Mouse (Mus musculus) liver, embryonic 11.5 days (tissue): ENCODE results near the gene Mrps14. TPM values are rescaled to one million over a fixed set of nuclear protein-coding genes. Genes with fewer than 3 reads are reported as not detected.

Source experiments
- ATAC-seq: fragments of 200-750 bp; cut with Nextera tagmentation; replicated peaks from 2 replicates; pipeline ENCODE4 v1.8.0; 2017; ENCODE audit warnings: moderate number of reproducible peaks, mild to moderate bottlenecking, moderate TSS enrichment, moderate library complexity; ENCODE audit not compliant: low FRiP score
- DNase-seq: peaks from one replicate; pipeline ENCODE4 v3.0.0-alpha.2; 2017; ENCODE audit warnings: low spot score
- H3K27ac ChIP-seq: fragments of 300-500 bp; sonication (generic); 2 replicates; pipeline ENCODE4 v1.5.1; 2014; ENCODE audit warnings: mild to moderate bottlenecking, low read depth, low read length, control low read depth
- H3K27me3 ChIP-seq: fragments of 300-500 bp; sonication (generic); replicated peaks from 2 replicates; pipeline ENCODE4 v1.6.1; 2014; ENCODE audit warnings: low read length, mixed read lengths; ENCODE audit not compliant: control insufficient read depth, insufficient read depth
- H3K36me3 ChIP-seq: fragments of 300-500 bp; sonication (generic); 2 replicates; pipeline ENCODE4 v1.6.1; 2014; ENCODE audit warnings: mild to moderate bottlenecking, low read length, moderate library complexity, mixed read lengths; ENCODE audit not compliant: control insufficient read depth, insufficient read depth
- H3K4me1 ChIP-seq: fragments of 300-500 bp; sonication (generic); replicated peaks from 2 replicates; pipeline ENCODE4 v1.6.1; 2014; ENCODE audit warnings: low read length, mixed read lengths; ENCODE audit not compliant: control insufficient read depth, insufficient read depth
- H3K4me2 ChIP-seq: fragments of 300-500 bp; sonication (generic); 2 replicates; pipeline ENCODE4 v1.6.1; 2014; ENCODE audit warnings: mild to moderate bottlenecking, control low read depth, moderate library complexity
- H3K4me3 ChIP-seq: fragments of 300-500 bp; sonication (generic); 2 replicates; pipeline ENCODE4 v1.5.1; 2014; ENCODE audit warnings: low read depth, low read length, control low read depth
- H3K9ac ChIP-seq: fragments of 300-500 bp; sonication (generic); 2 replicates; pipeline ENCODE4 v1.6.1; 2014; ENCODE audit warnings: low read depth, low read length, control low read depth
- H3K9me3 ChIP-seq: fragments of 300-500 bp; sonication (generic); 2 replicates; pipeline ENCODE4 v1.6.1; 2016; ENCODE audit warnings: low read length, inconsistent platforms, mixed read lengths; ENCODE audit not compliant: control insufficient read depth
- WGBS: fragments of 180-500 bp; shearing (Covaris S2); extraction: QIAGEN DNeasy Blood & Tissue Kit; methylation state at CpG from one replicate; pipeline ENCODE4 v1.1.7; 2014; 5-methylcytosine and 5-hydroxymethylcytosine counted together
- polyA plus RNA-seq: library from polyadenylated mRNA; unstranded; fragments of >200 nt; fragmentation: Nextera tagmentation; extraction: Ambion mirVana; gene quantifications from 2 replicates; pipeline ENCODE4 v1.2.1, GENCODE M21; 2014

Gene Mrps14
- polyA plus RNA-seq, 1 experiment from 2014 or later: 308 TPM

DNA sequence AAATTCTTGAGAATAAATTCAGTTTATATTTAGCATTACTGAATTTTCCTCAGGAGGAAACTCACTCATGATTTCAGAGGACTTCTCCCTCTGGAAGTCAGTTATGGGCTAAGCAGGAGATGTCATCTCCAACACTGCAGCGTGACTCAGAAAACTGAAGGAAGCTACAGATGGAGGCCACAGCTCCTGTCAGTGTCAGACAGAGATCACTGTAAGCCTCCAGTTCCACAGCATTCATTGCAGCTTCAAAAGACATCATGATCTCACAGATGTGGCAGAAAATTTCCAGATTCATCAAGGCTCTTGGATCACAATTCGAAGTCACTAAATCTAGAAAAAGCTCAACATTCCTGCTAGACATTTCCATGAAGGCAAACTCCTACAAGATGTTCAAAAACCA lies 43.0 kb downstream of the Mrps14 start:
- ATAC-seq: no peak
- no peaks in the 10 kb centered on the region for H3K27me3 ChIP-seq
- WGBS: 87% methylated on average over 2 of the region's 2 CpGs
- no peak overlapping the region for H3K4me3 ChIP-seq
- H3K9ac ChIP-seq: no peak overlapping the region
- no peaks in the 10 kb centered on the region for H3K9me3 ChIP-seq
- no peak overlapping the region for H3K27ac ChIP-seq
- no peak overlapping the region for H3K4me2 ChIP-seq
- no peaks in the 10 kb centered on the region for H3K4me1 ChIP-seq
- DNase-seq: no peak
- H3K36me3 ChIP-seq: no peaks in the 10 kb centered on the region

DNA sequence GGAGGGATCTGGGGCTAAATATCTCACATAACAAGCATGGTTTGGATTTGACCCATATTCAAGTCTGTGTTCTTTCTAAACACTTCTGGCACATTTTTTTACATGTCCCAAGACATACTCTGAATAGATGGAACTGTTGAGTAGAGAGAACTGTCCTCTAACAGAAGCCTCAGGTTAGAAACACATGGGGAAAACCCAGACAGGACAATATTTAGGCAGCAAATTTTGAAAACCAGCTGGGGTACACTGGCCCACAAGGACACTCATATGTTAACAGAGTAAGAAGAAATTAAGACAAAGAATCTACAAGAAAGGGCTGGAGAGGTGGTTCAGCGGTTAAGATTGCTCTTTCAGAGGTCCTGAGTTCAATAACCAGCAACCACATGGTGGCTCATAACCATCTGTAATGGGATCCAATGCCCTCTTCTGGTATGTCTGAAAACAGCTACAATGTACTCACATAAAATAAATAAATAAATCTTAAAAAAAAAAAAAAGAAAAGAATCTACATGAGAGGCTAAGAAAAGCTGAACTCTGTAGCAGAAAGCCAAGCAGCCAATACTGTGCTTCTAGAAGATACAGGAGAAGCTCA lies 43.9 kb downstream of the Mrps14 start:
- DNase-seq (no peak), ATAC-seq (no peak)
- Histone ChIP-seq H3K9ac (no peak overlapping the region), H3K36me3 (no peaks in the 10 kb centered on the region), H3K4me1 (no peaks in the 10 kb centered on the region), H3K9me3 (no peaks in the 10 kb centered on the region), H3K4me2 (no peak overlapping the region), H3K27me3 (no peaks in the 10 kb centered on the region), H3K4me3 (no peak overlapping the region), H3K27ac (no peak overlapping the region)
- WGBS: 84% methylated on average over 1 of the region's 1 CpGs

DNA sequence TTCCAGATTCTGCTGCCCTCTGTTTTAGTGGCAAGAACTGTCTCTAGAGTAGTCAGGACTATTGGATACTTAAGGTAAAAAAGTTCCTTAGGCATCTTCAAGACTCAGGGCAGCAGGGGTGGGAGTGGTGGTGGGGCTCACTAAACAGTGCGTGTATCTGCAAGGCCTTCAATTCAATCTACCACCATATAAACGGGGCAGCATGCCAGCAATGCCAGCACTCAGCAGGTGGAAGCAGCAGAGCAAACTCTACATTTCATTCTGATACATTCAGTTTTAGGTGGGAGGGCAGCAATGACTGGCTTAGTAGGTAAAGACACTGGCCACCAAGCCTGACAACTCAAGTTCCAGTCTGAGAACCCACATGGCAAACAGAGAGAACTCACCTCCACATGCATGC lies 45.1 kb downstream of the Mrps14 start:
- 89% methylated on average over 2 of the region's 2 CpGs for WGBS
- Histone ChIP-seq H3K27me3 (no peaks in the 10 kb centered on the region), H3K9me3 (no peaks in the 10 kb centered on the region)

DNA sequence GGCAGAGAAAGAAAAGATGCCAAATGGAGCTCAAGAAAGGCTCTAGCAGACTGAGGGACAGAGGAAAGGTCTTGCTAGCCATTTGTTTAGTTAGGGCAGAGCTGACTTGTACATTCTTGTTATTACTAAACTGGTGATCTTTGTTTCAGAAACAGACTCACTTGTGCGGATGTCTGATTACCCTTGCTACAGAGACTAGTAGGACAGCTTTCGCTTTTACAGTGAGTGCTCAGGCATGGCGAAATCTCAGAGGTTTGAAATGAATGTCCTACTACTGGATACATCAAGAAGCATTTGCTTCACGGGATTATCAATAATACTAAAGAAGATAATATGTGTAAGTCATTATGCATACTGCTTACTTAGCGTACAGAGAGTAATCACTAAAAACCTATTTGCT lies 49.7 kb downstream of the Mrps14 start:
- no peak overlapping the region for H3K9ac ChIP-seq
- no peaks in the 10 kb centered on the region for H3K9me3 ChIP-seq
- ATAC-seq (no peak), DNase-seq (no peak)
- WGBS: 86% methylated on average over 5 of the region's 5 CpGs
- no peaks in the 10 kb centered on the region for H3K36me3 ChIP-seq
- H3K27ac ChIP-seq: no peak overlapping the region
- H3K4me3 ChIP-seq: no peak overlapping the region
- no peaks in the 10 kb centered on the region for H3K27me3 ChIP-seq
- H3K4me1 ChIP-seq: no peaks in the 10 kb centered on the region
- H3K4me2 ChIP-seq: no peak overlapping the region

More for the DNA sequence above, 45.1 kb downstream of the Mrps14 start:
- Histone ChIP-seq H3K27ac (no peak overlapping the region), H3K4me3 (no peak overlapping the region), H3K9ac (no peak overlapping the region), H3K4me2 (no peak overlapping the region), H3K36me3 (no peaks in the 10 kb centered on the region), H3K4me1 (no peaks in the 10 kb centered on the region)
- ATAC-seq (no peak), DNase-seq (no peak)

DNA sequence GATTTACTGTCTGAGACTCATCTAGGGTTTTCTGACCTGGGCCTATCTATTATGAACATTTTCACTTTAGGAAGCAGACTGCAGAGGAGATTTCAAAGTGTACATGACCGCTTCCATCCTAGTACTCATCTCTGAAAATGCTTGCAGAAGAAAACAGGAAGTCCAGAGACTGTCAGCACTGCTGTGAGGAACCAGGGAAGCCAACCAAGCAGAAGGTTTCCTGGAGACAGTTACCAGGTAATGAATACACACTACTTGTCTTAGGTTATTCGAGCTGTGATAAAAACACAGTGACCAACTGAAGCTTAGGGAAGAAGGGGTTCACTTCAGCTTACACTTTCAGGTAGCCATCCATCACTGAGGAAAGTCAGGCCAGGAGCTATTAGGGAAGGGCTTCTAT lies 50.9 kb downstream of the Mrps14 start:
- DNase-seq (no peak), ATAC-seq (no peak)
- Histone ChIP-seq H3K27me3 (no peaks in the 10 kb centered on the region), H3K27ac (no peak overlapping the region), H3K4me3 (no peak overlapping the region), H3K4me2 (no peak overlapping the region), H3K36me3 (no peaks in the 10 kb centered on the region), H3K4me1 (no peaks in the 10 kb centered on the region), H3K9me3 (no peaks in the 10 kb centered on the region), H3K9ac (no peak overlapping the region)
- WGBS: 59% methylated on average over 2 of the region's 2 CpGs

DNA sequence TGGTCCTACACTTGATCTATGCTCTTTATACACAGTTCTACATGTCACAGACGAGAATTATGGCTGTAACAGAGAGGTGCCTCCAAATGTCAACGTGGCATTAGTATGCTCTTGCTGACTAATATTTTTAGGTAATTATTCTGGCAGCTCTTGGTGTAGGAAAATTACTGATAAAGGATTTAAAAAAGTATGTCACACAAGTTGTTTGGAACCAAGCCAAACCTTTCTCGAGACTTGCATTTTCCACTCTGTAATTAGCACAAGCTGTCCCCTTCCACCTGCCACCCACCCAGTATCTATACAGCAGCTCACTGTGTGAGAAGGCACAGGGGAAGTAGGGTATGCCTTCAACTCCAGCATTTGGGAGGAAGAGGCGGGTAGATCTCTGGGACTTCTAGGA lies 51.8 kb downstream of the Mrps14 start:
- H3K4me2 ChIP-seq: no peak overlapping the region
- H3K4me1 ChIP-seq: no peaks in the 10 kb centered on the region
- WGBS: 79% methylated on average over 4 of the region's 4 CpGs
- no peaks in the 10 kb centered on the region for H3K9me3 ChIP-seq
- H3K9ac ChIP-seq: no peak overlapping the region
- no peak overlapping the region for H3K4me3 ChIP-seq
- no peak overlapping the region for H3K27ac ChIP-seq
- DNase-seq: no peak
- no peak for ATAC-seq
- H3K27me3 ChIP-seq: no peaks in the 10 kb centered on the region
- no peaks in the 10 kb centered on the region for H3K36me3 ChIP-seq

DNA sequence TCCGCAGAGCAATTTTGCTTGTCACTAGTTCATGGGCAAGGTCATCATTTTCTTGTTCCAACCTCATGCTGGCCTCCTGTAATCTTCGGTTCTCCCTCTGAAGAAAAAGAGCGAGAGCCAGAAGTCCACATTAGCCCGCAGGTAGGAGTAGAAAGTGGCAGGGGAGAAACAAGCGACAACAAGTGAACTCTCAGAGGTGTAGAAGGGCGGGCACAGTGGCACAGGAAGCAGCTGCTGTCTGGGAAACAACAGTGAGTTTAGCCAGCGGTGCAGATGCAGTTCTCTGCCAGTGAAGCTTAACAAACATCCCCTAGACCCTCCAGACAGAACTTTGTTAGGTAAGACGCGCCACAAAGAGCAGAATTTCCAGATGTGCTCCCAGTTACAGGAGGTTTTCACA lies 52.5 kb downstream of the Mrps14 start:
- no peak for DNase-seq
- WGBS: 82% methylated on average over 9 of the region's 9 CpGs
- H3K9me3 ChIP-seq: no peaks in the 10 kb centered on the region
- H3K9ac ChIP-seq: no peak overlapping the region
- H3K4me3 ChIP-seq: no peak overlapping the region
- H3K27ac ChIP-seq: no peak overlapping the region
- no peaks in the 10 kb centered on the region for H3K36me3 ChIP-seq
- H3K4me2 ChIP-seq: no peak overlapping the region
- ATAC-seq: no peak
- H3K4me1 ChIP-seq: no peaks in the 10 kb centered on the region
- H3K27me3 ChIP-seq: no peaks in the 10 kb centered on the region

DNA sequence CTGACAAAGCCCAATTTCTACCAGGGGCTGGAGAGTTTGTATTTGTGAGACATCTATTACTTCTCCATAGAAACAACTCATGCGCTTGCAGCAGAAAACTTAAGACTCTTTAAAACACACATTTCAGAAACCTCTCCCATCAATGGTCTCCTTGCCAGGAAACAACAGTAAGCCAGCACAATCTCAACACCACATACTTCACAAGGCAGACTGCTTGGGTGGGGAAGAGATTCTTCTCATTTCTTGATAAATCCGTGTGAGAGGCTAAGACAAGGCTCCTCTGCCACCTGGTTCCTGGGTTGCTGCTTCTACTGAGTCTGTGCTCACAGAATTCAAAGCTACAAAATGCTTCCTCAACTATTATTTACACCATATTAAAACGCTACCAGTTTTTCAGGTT lies 54.8 kb downstream of the Mrps14 start:
- 61% methylated on average over 3 of the region's 3 CpGs for WGBS
- Histone ChIP-seq H3K4me3 (no peak overlapping the region), H3K4me1 (no peaks in the 10 kb centered on the region), H3K9me3 (no peaks in the 10 kb centered on the region), H3K4me2 (no peak overlapping the region), H3K9ac (no peak overlapping the region), H3K27ac (no peak overlapping the region), H3K27me3 (no peaks in the 10 kb centered on the region), H3K36me3 (no peaks in the 10 kb centered on the region)
- ATAC-seq: no peak
- no peak for DNase-seq

DNA sequence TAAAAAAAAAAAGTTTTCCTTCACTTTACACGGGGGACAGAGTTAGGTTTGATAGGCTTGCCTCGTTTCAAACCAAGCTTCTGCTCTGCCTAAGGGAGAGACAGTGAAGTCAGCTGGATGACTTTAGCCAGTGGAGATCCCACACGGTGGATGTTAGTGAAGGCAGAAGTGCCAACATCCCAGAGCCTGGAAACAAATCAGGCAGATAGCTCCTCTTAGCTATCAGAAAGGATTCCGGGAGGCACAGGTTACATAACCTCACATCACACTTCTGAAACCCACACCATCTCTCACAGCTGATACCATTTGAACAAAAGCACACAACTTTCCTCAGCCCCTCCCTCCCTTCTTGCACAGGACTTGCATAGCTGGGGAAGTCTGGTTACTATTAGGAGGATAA lies 55.8 kb downstream of the Mrps14 start:
- Histone ChIP-seq H3K9ac (no peak overlapping the region), H3K27ac (no peak overlapping the region), H3K27me3 (no peaks in the 10 kb centered on the region), H3K9me3 (no peaks in the 10 kb centered on the region), H3K4me1 (no peaks in the 10 kb centered on the region), H3K36me3 (no peaks in the 10 kb centered on the region), H3K4me2 (no peak overlapping the region), H3K4me3 (no peak overlapping the region)
- ATAC-seq (no peak), DNase-seq (no peak)
- WGBS: 55% methylated on average over 4 of the region's 4 CpGs
